Mouse (Mus musculus) ES-E14 (cell line): ENCODE data around the gene Inafm2.

Experiments
- CHD2 ChIP-seq: IDR thresholded peaks from 2 replicates; pipeline ENCODE4 v1.6.1; 2014; ENCODE audit warnings: mild to moderate bottlenecking, low read depth, low read length, inconsistent platforms
- HCFC1 ChIP-seq: IDR thresholded peaks from 2 replicates; pipeline ENCODE4 v1.6.1; 2012; ENCODE audit warnings: low read length, inconsistent platforms, borderline replicate concordance; ENCODE audit not compliant: insufficient read depth
- MAFK ChIP-seq: IDR thresholded peaks from 2 replicates; pipeline ENCODE4 v1.6.1; 2014; ENCODE audit warnings: mild to moderate bottlenecking, low read depth, low read length, inconsistent platforms; ENCODE audit not compliant: insufficient read depth
- ZC3H11A ChIP-seq: IDR thresholded peaks from 2 replicates; pipeline ENCODE4 v1.6.1; 2012; ENCODE audit warnings: low read depth, mild to moderate bottlenecking, inconsistent platforms, low read length, borderline replicate concordance
- ZNF384 ChIP-seq: IDR thresholded peaks from 2 replicates; pipeline ENCODE4 v1.6.1; 2012; ENCODE audit warnings: low read depth, low read length, inconsistent platforms

GRCm38 (mm10) chr2:118702883-118703761 is 42.4 kb upstream of the Inafm2 start:
- no peak for TF ChIP-seq ZC3H11A
- TF ChIP-seq MAFK, result no peak
- TF ChIP-seq CHD2, result no peak
- no peak for TF ChIP-seq ZNF384
- no peak for TF ChIP-seq HCFC1
